Mouse (Mus musculus): ENCODE data around the gene Lyz2. TPM values are rescaled to one million over a fixed set of nuclear protein-coding genes. Genes with fewer than 3 reads are reported as not detected.

Gene Lyz2
- polyA plus RNA-seq (2014; fragmentation: Nextera tagmentation; extraction: Ambion mirVana) = 30.1 and 32.5 TPM in 2 replicates

- DNase-seq (ENCODE audit: low spot score) (no peak), ATAC-seq (ENCODE audit: low FRiP score) (no peak)
- Histone ChIP-seq H3K9me3 (ENCODE audit: control insufficient read depth, low read length) (no peaks in the 10 kb centered on the region), H3K36me3 (replicated peaks; ENCODE audit: control insufficient read depth, insufficient read depth) (no peaks in the 10 kb centered on the region), H3K4me2 (replicated peaks) (no peak within 1 kb of the TSS), H3K4me3 (replicated peaks; ENCODE audit: low read length) (no peak within 1 kb of the TSS), H3K4me1 (replicated peaks; ENCODE audit: control insufficient read depth, insufficient read depth, low read length) (no peaks in the 10 kb centered on the region), H3K27me3 (ENCODE audit: control insufficient read depth, insufficient read depth, low read length) (no peaks in the 10 kb centered on the region), H3K27ac (no peak within 1 kb of the TSS), H3K9ac (no peak within 1 kb of the TSS)
- WGBS = 75% methylated on average over 4 of the region's 4 CpGs
These were observed at the start of gene Lyz2 for GRCm38 (mm10) chr10:117282049-117282448. TSS of gene Lyz2 (minus strand) at chr10:117282321.

- Histone ChIP-seq H3K4me3 (replicated peaks; ENCODE audit: low read length) (no peak overlapping the region), H3K4me2 (replicated peaks) (no peak overlapping the region), H3K27me3 (ENCODE audit: control insufficient read depth, insufficient read depth, low read length) (no peaks in the 10 kb centered on the region), H3K27ac (no peak overlapping the region), H3K4me1 (replicated peaks; ENCODE audit: control insufficient read depth, insufficient read depth, low read length) (0 out of 2 replicates have a peak, but pooled peaks cover 2% of the 10 kb centered on the region), H3K9me3 (ENCODE audit: control insufficient read depth, low read length) (no peaks in the 10 kb centered on the region), H3K9ac (no peak overlapping the region), H3K36me3 (replicated peaks; ENCODE audit: control insufficient read depth, insufficient read depth) (no peaks in the 10 kb centered on the region)
- no peak for DNase-seq (ENCODE audit: low spot score)
- no peak for ATAC-seq (ENCODE audit: low FRiP score)
- 83% methylated on average over 5 of the region's 5 CpGs for WGBS
These were observed 48.4 kb upstream of the Lyz2 start for GRCm38 (mm10) chr10:117330521-117330920.

DNA sequence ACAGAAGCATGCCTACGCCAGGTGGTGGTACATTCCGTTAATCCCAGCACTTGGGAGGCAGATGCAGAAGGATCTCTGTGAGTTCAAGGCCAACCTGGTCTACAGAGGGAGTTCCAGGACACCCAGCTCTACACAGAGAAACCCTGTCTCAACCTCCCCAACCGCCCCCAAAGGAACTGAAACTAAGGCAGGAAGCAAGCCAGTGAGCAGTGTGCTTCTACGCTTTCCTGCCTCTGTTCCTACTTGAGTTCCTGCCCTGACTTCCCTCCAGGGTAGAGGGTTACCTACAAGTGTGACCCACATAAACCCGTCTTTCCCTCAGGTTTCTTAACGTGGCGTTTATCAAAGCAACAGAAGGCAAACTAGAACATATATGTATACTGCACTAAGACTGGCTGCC lies 41.7 kb upstream of the Lyz2 start:
- no peak overlapping the region for H3K4me3 ChIP-seq (replicated peaks; ENCODE audit: low read length)
- DNase-seq (ENCODE audit: low spot score) = no peak
- H3K36me3 ChIP-seq (replicated peaks; ENCODE audit: control insufficient read depth, insufficient read depth) = no peaks in the 10 kb centered on the region
- no peak overlapping the region for H3K4me2 ChIP-seq (replicated peaks)
- no peaks in the 10 kb centered on the region for H3K4me1 ChIP-seq (replicated peaks; ENCODE audit: control insufficient read depth, insufficient read depth, low read length)
- WGBS = 89% methylated on average over 7 of the region's 7 CpGs
- no peak overlapping the region for H3K27ac ChIP-seq
- no peaks in the 10 kb centered on the region for H3K27me3 ChIP-seq (ENCODE audit: control insufficient read depth, insufficient read depth, low read length)
- H3K9me3 ChIP-seq (ENCODE audit: control insufficient read depth, low read length) = no peaks in the 10 kb centered on the region
- ATAC-seq (ENCODE audit: low FRiP score) = no peak
- no peak overlapping the region for H3K9ac ChIP-seq

DNA sequence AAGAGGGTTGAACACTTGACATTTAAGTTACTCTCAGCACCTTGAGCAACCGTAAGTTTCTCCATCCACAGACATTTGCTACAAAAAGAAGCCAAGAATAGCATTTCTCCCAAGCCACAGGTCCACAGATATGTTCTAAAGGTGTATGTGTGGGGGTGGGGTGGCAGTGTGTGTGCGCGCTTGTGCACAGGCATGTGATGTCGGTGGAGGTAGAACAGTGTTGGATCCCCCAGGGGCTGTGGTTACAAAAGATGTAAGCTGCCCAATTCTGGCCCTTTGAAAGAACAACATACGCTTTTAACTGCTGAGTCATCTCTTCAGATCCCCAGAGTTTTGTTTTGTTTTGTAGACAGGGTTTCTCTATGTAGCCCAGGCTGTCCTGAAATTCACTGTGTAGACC lies 40.5 kb upstream of the Lyz2 start:
- Histone ChIP-seq H3K27me3 (ENCODE audit: control insufficient read depth, insufficient read depth, low read length) (no peaks in the 10 kb centered on the region), H3K4me3 (replicated peaks; ENCODE audit: low read length) (no peak overlapping the region), H3K4me1 (replicated peaks; ENCODE audit: control insufficient read depth, insufficient read depth, low read length) (no peaks in the 10 kb centered on the region), H3K9ac (no peak overlapping the region), H3K27ac (no peak overlapping the region), H3K36me3 (replicated peaks; ENCODE audit: control insufficient read depth, insufficient read depth) (no peaks in the 10 kb centered on the region), H3K4me2 (replicated peaks) (no peak overlapping the region), H3K9me3 (ENCODE audit: control insufficient read depth, low read length) (no peaks in the 10 kb centered on the region)
- no peak for DNase-seq (ENCODE audit: low spot score)
- 96% methylated on average over 5 of the region's 5 CpGs for WGBS
- no peak for ATAC-seq (ENCODE audit: low FRiP score)

DNA sequence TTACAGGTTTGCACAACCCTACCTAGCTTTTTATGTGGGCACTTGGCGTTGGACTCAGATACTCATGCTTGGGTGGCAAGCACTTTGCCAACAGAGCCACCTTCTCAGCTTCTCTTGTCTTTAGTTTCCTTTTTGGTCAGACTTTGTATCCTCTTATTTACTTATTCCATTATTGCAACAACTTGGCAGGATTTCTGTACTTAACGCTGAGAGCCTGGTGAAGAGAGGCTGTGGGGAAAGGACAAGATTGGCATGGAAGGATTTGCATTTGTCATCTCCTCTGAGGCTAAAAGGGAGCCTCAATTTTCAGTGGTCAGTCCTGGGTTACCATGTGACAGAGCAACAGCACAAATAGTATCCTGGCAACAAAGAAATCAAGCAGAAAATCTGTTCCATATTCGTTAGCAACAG lies 38.5 kb upstream of the Lyz2 start:
- Histone ChIP-seq H3K27ac (no peak overlapping the region), H3K36me3 (replicated peaks; ENCODE audit: control insufficient read depth, insufficient read depth) (no peaks in the 10 kb centered on the region), H3K4me1 (replicated peaks; ENCODE audit: control insufficient read depth, insufficient read depth, low read length) (no peaks in the 10 kb centered on the region), H3K9ac (no peak overlapping the region), H3K4me3 (replicated peaks; ENCODE audit: low read length) (no peak overlapping the region), H3K9me3 (ENCODE audit: control insufficient read depth, low read length) (no peaks in the 10 kb centered on the region), H3K4me2 (replicated peaks) (no peak overlapping the region), H3K27me3 (ENCODE audit: control insufficient read depth, insufficient read depth, low read length) (no peaks in the 10 kb centered on the region)
- WGBS = 54% methylated on average over 3 of the region's 3 CpGs
- DNase-seq (ENCODE audit: low spot score) (no peak), ATAC-seq (ENCODE audit: low FRiP score) (no peak)

DNA sequence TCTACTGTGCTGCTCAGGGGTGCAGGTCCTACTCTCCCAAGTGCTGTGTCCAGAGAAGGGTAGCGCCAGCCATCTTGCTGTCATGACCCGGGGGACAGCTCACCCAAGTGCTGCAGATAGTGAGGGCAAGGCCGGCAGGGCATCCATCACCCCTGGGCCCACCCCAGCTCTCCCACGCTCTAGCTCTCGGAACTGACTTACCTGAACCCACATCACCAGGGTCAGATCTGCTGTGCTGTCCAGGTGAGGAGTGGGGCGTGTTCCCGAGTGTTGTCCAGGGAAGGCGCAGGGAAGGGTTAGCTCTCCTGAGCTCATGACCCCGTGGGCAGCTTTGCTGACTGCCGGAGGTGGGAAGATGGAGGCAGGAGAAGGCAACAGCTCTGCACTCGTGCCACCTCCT lies 34.3 kb upstream of the Lyz2 start:
- ATAC-seq (ENCODE audit: low FRiP score) = no peak
- Histone ChIP-seq H3K27me3 (ENCODE audit: control insufficient read depth, insufficient read depth, low read length) (no peaks in the 10 kb centered on the region), H3K9ac (no peak overlapping the region), H3K27ac (no peak overlapping the region), H3K36me3 (replicated peaks; ENCODE audit: control insufficient read depth, insufficient read depth) (no peaks in the 10 kb centered on the region), H3K4me2 (replicated peaks) (no peak overlapping the region), H3K9me3 (ENCODE audit: control insufficient read depth, low read length) (no peaks in the 10 kb centered on the region), H3K4me1 (replicated peaks; ENCODE audit: control insufficient read depth, insufficient read depth, low read length) (no peaks in the 10 kb centered on the region), H3K4me3 (replicated peaks; ENCODE audit: low read length) (no peak overlapping the region)
- WGBS = 97% methylated on average over 11 of the region's 11 CpGs
- DNase-seq (ENCODE audit: low spot score) = no peak

- WGBS = 93% methylated on average over 2 of the region's 2 CpGs
- H3K4me2 ChIP-seq (replicated peaks) = no peak overlapping the region
- H3K9ac ChIP-seq = no peak overlapping the region
- no peaks in the 10 kb centered on the region for H3K9me3 ChIP-seq (ENCODE audit: control insufficient read depth, low read length)
- no peak for DNase-seq (ENCODE audit: low spot score)
- no peak for ATAC-seq (ENCODE audit: low FRiP score)
- H3K4me1 ChIP-seq (replicated peaks; ENCODE audit: control insufficient read depth, insufficient read depth, low read length) = no peaks in the 10 kb centered on the region
- no peaks in the 10 kb centered on the region for H3K27me3 ChIP-seq (ENCODE audit: control insufficient read depth, insufficient read depth, low read length)
- no peaks in the 10 kb centered on the region for H3K36me3 ChIP-seq (replicated peaks; ENCODE audit: control insufficient read depth, insufficient read depth)
- no peak overlapping the region for H3K27ac ChIP-seq
- H3K4me3 ChIP-seq (replicated peaks; ENCODE audit: low read length) = no peak overlapping the region
These were observed 31.0 kb upstream of the Lyz2 start for GRCm38 (mm10) chr10:117313133-117313532.

- no peak overlapping the region for H3K9ac ChIP-seq
- H3K36me3 ChIP-seq (replicated peaks; ENCODE audit: control insufficient read depth, insufficient read depth) = no peaks in the 10 kb centered on the region
- H3K4me3 ChIP-seq (replicated peaks; ENCODE audit: low read length) = no peak overlapping the region
- H3K4me1 ChIP-seq (replicated peaks; ENCODE audit: control insufficient read depth, insufficient read depth, low read length) = no peaks in the 10 kb centered on the region
- no peaks in the 10 kb centered on the region for H3K27me3 ChIP-seq (ENCODE audit: control insufficient read depth, insufficient read depth, low read length)
- no peaks in the 10 kb centered on the region for H3K9me3 ChIP-seq (ENCODE audit: control insufficient read depth, low read length)
- no peak overlapping the region for H3K27ac ChIP-seq
- no peak overlapping the region for H3K4me2 ChIP-seq (replicated peaks)
- no peak for ATAC-seq (ENCODE audit: low FRiP score)
- 83% methylated on average over 8 of the region's 8 CpGs for WGBS
- DNase-seq (ENCODE audit: low spot score) = no peak
These were observed 30.0 kb upstream of the Lyz2 start for GRCm38 (mm10) chr10:117312168-117312567.

GRCm38 (mm10) chr10:117304371-117304770 lies 22.2 kb upstream of the Lyz2 start:
- Histone ChIP-seq H3K9me3 (ENCODE audit: control insufficient read depth, low read length) (no peaks in the 10 kb centered on the region), H3K9ac (no peak overlapping the region), H3K4me3 (replicated peaks; ENCODE audit: low read length) (no peak overlapping the region), H3K36me3 (replicated peaks; ENCODE audit: control insufficient read depth, insufficient read depth) (no peaks in the 10 kb centered on the region), H3K27me3 (ENCODE audit: control insufficient read depth, insufficient read depth, low read length) (no peaks in the 10 kb centered on the region), H3K27ac (no peak overlapping the region), H3K4me1 (replicated peaks; ENCODE audit: control insufficient read depth, insufficient read depth, low read length) (no peaks in the 10 kb centered on the region), H3K4me2 (replicated peaks) (no peak overlapping the region)
- ATAC-seq (ENCODE audit: low FRiP score) (no peak), DNase-seq (ENCODE audit: low spot score) (no peak)
- WGBS = 91% methylated on average over 5 of the region's 5 CpGs

- Histone ChIP-seq H3K27ac (no peak overlapping the region), H3K9ac (no peak overlapping the region), H3K27me3 (ENCODE audit: control insufficient read depth, insufficient read depth, low read length) (no peaks in the 10 kb centered on the region), H3K4me2 (replicated peaks) (no peak overlapping the region), H3K4me1 (replicated peaks; ENCODE audit: control insufficient read depth, insufficient read depth, low read length) (no peaks in the 10 kb centered on the region), H3K9me3 (ENCODE audit: control insufficient read depth, low read length) (no peaks in the 10 kb centered on the region), H3K36me3 (replicated peaks; ENCODE audit: control insufficient read depth, insufficient read depth) (no peaks in the 10 kb centered on the region), H3K4me3 (replicated peaks; ENCODE audit: low read length) (no peak overlapping the region)
- DNase-seq (ENCODE audit: low spot score) = no peak
- no peak for ATAC-seq (ENCODE audit: low FRiP score)
- 92% methylated on average over 1 of the region's 1 CpGs for WGBS
These were observed 19.6 kb upstream of the Lyz2 start for GRCm38 (mm10) chr10:117301688-117302087.
